ENCODE assay signal across 19 mouse cellular contexts in the genomic region with DNA sequence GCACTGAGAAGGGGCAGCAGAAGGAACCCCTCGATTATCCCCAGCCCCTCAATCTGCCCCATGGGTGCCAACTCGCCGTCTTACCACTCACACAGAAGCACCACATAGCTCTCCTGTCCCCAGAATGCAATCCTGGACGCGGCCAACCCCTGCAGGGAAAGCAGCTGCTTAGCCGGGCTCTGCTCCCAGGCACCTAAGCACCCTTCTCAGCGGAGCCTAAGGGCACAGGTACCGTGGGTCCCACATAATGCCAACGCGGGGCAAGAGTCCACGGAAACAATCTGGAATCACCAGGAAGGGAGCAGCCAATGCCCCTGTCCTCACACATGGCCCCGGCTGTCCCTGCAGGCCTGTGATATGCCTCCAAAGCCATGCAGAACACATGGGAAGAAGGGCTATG. TPM values are rescaled to one million over a fixed set of nuclear protein-coding genes. Genes with fewer than 3 reads are reported as not detected.
A peak's percentile ranks its signal among the peaks of the same experiment; 100 is the strongest.
DNase-seq lines count a peak whose midpoint lies in the region; ATAC-seq lines count a peak whose summit lies in the region.
"Had no signal": no experiment of that assay in that cellular context is flagged by ENCODE, and none has a peak within 500 bp of the region (broad histone marks: within the 10 kb centered on the region; RNA-seq: fewer than 3 reads in every experiment).

No protein-coding gene starts in this region.

- no peak overlapping the region for H3K9ac ChIP-seq in neural tube, embryonic 15.5 days (replicated peaks)
- H3K9ac ChIP-seq: embryonic facial prominence, embryonic 12.5 days; forebrain, embryonic 15.5 days; hindbrain, embryonic 12.5 days had no signal

- H3K36me3 ChIP-seq in neural tube, embryonic 15.5 days: peaks cover 93% of the 10 kb centered on the region

- 90% methylated on average over 12 of the region's 12 CpGs for WGBS in neural tube, embryonic 15.5 days

- no peaks in the 10 kb centered on the region for H3K27me3 ChIP-seq in neural tube, embryonic 15.5 days (replicated peaks)
- H3K27me3 ChIP-seq: embryonic facial prominence, embryonic 12.5 days; forebrain, embryonic 15.5 days; hindbrain, embryonic 12.5 days had no signal

- no peak for ATAC-seq in neural tube, embryonic 15.5 days (ENCODE audit: low FRiP score)
- ATAC-seq: forebrain, embryonic 15.5 days; hindbrain, embryonic 16.5 days; inflammation-experienced regulatory T-cells, adult 6 months; intestine, postnatal 0 days had no signal

- no peak overlapping the region for H3K4me2 ChIP-seq in neural tube, embryonic 15.5 days
- H3K4me2 ChIP-seq: embryonic facial prominence, embryonic 12.5 days; forebrain, embryonic 15.5 days; hindbrain, embryonic 12.5 days had no signal

- peak; percentile 59 for DNase-seq in cerebellum, adult 9-10 months
- DNase-seq in cerebellum, adult 8-10 months: no peak
- peak; percentile 24 for DNase-seq in brain, adult 2 months (ENCODE audit: low read depth, low spot score)
- DNase-seq in cerebellum, adult 9-11 months: peak; percentile 61
- DNase-seq in cerebellum, postnatal 36 days: peak; percentile 40 to 46
- DNase-seq: adrenal gland, adult 2 months; adrenal gland, postnatal 25 days; gastrocnemius, postnatal 10 days; heart, adult 18-20 months; heart, postnatal 10 days; heart, postnatal 4 days had no signal

- H3K27ac ChIP-seq in neural tube, embryonic 15.5 days (replicated peaks): no peak overlapping the region
- H3K27ac ChIP-seq: embryonic facial prominence, embryonic 12.5 days; forebrain, embryonic 15.5 days; heart, embryonic 10.5 days; hindbrain, embryonic 12.5 days had no signal

- no peak overlapping the region for H3K4me3 ChIP-seq in neural tube, embryonic 15.5 days (replicated peaks)
- H3K4me3 ChIP-seq: embryonic facial prominence, embryonic 12.5 days; forebrain, embryonic 15.5 days; heart, embryonic 10.5 days; hindbrain, embryonic 12.5 days had no signal

- H3K4me1 ChIP-seq in neural tube, embryonic 15.5 days: no peaks in the 10 kb centered on the region
- H3K4me1 ChIP-seq: embryonic facial prominence, embryonic 12.5 days; forebrain, embryonic 15.5 days; hindbrain, embryonic 12.5 days had no signal

- no peaks in the 10 kb centered on the region for H3K9me3 ChIP-seq in neural tube, embryonic 15.5 days (replicated peaks)
- H3K9me3 ChIP-seq: embryonic facial prominence, embryonic 12.5 days; forebrain, embryonic 15.5 days; heart, embryonic 10.5 days; hindbrain, embryonic 12.5 days had no signal

RNA-seq across cellular contexts. Expression of gene Wdr4, which starts 20.1 kb away (rescaled TPM):
- polyA plus RNA-seq in neural tube, embryonic 15.5 days (2015; fragmentation: Nextera tagmentation; extraction: Ambion mirVana): 32.7 and 34.2 TPM in 2 replicates

RNA-seq across cellular contexts. Expression of gene Ndufv3, which starts 20.2 kb away (rescaled TPM):
- 435 and 492 TPM in 2 replicates for polyA plus RNA-seq in neural tube, embryonic 15.5 days (2015; fragmentation: Nextera tagmentation; extraction: Ambion mirVana)
